Mouse (Mus musculus) lung, adult 2 months (tissue): ENCODE results near the gene Limk1. TPM values are rescaled to one million over a fixed set of nuclear protein-coding genes. Genes with fewer than 3 reads are reported as not detected.

ENCODE experiments used
- DNase-seq: peaks from one replicate; pipeline ENCODE4 v3.0.0; 2022
- H3K4me1 ChIP-seq: fragments of 200-500 bp; 2 replicates; pipeline ENCODE4 v1.6.1; 2011; ENCODE audit warnings: low read length; ENCODE audit not compliant: control insufficient read depth, insufficient read depth
- H3K4me3 ChIP-seq: fragments of 200-500 bp; replicated peaks from 2 replicates; pipeline ENCODE3; 2011; ENCODE audit warnings: low read depth, mild to moderate bottlenecking, control low read depth, low read length; ENCODE audit errors: extremely low read depth
- CTCF ChIP-seq: fragments of 200-500 bp; IDR thresholded peaks from 2 replicates; pipeline ENCODE4 v1.5.1; 2011; ENCODE audit warnings: mild to moderate bottlenecking, low read length, control low read depth; ENCODE audit not compliant: insufficient read depth
- POLR2A ChIP-seq: fragments of 200-500 bp; IDR thresholded peaks from 2 replicates; pipeline ENCODE4 v1.6.1; 2011; ENCODE audit warnings: low read depth, mild to moderate bottlenecking, control low read depth, low read length, borderline replicate concordance; ENCODE audit errors: extremely low read depth
- WGBS: fragments of 180-500 bp; shearing (Covaris S2); methylation state at CpG from one replicate; pipeline ENCODE4 v1.1.7; 2018; 5-methylcytosine and 5-hydroxymethylcytosine counted together
- polyA plus RNA-seq: library from polyadenylated mRNA; depleted of rRNA; stranded (reverse); fragments of >200 nt; gene quantifications from 2 replicates; pipeline ENCODE4 v1.2.3, GENCODE M21; 2012

The Limk1 gene
- polyA plus RNA-seq, 1 experiment: 29.6 TPM

DNA sequence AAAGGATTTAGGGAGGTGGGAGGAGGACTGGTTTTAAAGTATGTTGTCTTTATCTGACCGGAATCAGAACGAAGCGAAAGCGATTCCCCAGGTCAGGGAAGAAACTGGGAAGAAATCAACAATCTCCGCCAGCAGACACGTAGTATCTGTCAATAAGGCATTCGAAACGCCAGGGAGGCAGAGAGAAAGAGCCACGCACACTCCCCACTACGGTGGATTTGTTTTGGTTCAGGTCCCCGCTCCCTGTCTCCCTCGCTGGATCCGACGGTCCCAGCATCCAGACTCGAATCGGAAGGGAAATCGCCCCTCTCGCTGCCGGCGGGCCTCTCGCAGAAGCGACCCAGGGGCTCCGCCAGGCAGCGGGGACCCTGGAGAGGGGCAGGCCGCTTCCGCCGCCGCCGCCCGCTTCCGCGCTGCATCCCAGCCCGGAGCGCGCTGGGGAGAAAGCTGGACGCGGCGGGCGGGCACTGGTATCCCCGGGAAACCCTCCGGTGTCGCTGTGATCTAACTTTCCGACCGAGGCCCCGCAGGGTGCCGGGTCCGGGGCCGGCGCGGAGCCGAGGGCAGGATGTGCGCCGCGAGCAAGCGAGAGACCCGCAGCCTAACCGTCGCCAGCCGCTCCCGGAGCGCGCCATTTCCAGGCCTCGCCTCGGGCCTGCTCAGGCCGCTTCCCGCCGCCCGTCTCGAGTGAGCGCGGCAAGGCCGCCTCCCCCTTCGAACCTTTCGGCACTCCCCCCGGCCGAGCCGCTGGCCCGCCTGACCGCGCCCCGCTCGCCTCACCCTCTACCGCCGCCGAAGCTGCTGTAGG lies 49.7 kb downstream of the Limk1 start:
- peaks cover 29% of the 10 kb centered on the region for H3K4me1 ChIP-seq
- WGBS: under 1% methylated on average over 83 of the region's 85 CpGs
- peak overlapping the region; percentile 78 for H3K4me3 ChIP-seq
- peak; percentile 40 for DNase-seq
- no peak for TF ChIP-seq CTCF
- TF ChIP-seq POLR2A: peak; percentile 15; the same call in 1 of the 2 replicates

DNA sequence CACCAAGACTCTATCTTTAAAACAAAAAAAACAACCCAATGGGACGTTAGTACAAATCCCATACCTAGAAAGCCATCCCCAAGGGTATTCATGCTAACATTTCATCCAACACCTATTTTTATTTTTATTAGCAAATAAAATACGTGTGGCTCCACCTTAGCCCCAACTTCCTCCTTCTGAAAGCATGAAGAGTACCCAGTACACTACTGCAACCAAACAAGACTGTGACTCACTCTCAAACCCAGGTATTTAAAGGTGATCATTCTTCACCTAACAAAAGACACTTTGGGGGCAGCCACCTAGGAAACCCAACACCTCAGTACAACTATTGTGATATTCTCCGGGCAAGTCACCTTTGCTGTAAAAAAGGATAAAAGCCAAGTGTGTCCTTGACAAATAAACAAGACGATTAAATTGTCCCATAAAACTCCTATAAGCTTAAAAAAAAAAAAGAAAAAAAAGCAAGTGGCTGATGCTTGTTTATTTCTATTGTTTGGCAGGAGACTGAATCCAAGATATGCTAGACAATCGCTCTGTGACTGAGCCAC lies 50.5 kb downstream of the Limk1 start:
- peaks cover 30% of the 10 kb centered on the region for H3K4me1 ChIP-seq
- 5% methylated on average over 5 of the region's 5 CpGs for WGBS
- DNase-seq: no peak
- TF ChIP-seq POLR2A (no peak), CTCF (no peak)
- H3K4me3 ChIP-seq: peak overlapping the region; percentile 78

DNA sequence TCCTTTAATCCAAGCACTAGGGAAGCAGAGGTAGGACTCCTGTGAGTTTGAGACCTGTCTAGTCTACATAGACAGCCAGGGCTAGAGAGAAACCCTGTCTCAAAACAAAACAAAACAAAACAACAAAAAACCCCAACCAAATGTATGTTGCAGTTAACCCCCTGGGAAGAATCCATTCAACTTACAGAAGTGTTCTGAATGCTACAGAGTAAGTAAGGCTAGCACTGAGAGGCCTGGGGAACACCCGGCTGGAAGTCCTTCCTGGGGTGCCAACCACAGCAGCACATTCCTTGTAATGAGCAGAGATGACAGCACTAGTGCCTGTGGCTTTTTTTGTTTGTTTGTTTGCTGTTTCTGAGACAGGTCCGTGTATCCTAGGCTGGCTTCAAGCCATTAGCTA lies 55.6 kb downstream of the Limk1 start:
- 26% methylated on average over 2 of the region's 2 CpGs for WGBS
- H3K4me1 ChIP-seq: peaks cover 50% of the 10 kb centered on the region
- no peak overlapping the region for H3K4me3 ChIP-seq
- DNase-seq: no peak
- TF ChIP-seq CTCF (no peak), POLR2A (no peak)

DNA sequence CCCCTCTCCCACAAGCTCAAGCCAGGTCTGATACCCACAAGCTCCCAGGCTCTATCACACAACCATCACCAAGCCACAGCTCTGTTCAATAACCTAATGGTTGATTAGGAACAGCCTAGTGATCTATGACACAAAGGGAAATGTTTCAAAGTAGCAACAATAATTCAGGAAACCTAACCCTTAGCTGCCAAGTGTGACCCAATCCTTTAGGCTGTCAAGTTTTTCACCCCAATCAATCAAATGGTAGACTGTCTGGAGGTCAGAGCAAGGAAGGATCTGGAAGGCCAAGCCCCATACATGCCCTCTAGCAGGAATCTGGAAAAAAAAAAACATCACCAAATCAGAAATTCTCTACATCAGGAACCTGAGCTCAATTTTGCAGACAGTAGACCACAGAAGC lies 57.6 kb downstream of the Limk1 start:
- TF ChIP-seq CTCF: no peak
- TF ChIP-seq POLR2A: no peak
- H3K4me3 ChIP-seq: no peak overlapping the region
- peaks cover 44% of the 10 kb centered on the region for H3K4me1 ChIP-seq
- no peak for DNase-seq

DNA sequence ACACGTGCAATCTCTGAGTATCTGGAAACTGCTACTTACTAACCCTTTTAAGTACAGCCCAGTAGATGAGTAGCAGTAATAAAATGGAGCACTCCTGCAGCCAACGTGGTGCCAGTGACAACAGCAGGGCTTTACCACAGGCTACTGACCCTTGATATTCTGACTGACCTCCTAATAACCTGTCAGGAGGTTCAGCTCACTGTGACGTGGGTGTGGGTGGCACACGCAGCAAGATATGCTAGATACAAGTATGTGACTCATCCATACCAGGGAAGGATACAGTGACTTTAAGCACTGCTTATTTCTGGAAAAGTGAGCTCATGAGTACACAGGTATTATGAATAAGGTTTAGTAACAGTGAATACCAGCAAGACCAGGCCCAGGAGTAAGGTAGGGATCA lies 58.9 kb downstream of the Limk1 start:
- H3K4me3 ChIP-seq: no peak overlapping the region
- peaks cover 36% of the 10 kb centered on the region for H3K4me1 ChIP-seq
- 41% methylated on average over 4 of the region's 4 CpGs for WGBS
- DNase-seq: no peak
- TF ChIP-seq CTCF (no peak), POLR2A (no peak)

DNA sequence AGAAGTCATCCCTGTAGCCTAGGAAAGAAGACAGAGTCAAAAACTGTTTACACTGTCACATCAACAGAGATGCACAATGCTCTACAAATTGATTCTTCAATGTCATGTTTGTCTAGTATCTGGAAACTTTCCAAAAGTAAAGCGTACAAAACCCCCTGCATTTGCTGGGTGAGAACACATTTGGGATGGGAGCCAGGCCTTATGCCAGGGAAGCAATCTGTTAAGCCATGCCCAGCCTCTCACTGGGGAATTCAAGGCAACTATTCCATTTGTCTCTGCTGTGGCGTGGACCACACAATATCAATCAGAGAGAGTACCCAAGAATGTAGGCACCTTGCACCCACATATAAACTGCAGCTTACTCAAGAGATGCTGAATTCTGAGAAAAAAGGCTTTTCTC lies 66.3 kb downstream of the Limk1 start:
- TF ChIP-seq POLR2A (no peak), CTCF (no peak)
- 47% methylated on average over 2 of the region's 2 CpGs for WGBS
- H3K4me3 ChIP-seq: no peak overlapping the region
- no peak for DNase-seq
- H3K4me1 ChIP-seq: 0 out of 2 replicates have a peak, but pooled peaks cover 3% of the 10 kb centered on the region

DNA sequence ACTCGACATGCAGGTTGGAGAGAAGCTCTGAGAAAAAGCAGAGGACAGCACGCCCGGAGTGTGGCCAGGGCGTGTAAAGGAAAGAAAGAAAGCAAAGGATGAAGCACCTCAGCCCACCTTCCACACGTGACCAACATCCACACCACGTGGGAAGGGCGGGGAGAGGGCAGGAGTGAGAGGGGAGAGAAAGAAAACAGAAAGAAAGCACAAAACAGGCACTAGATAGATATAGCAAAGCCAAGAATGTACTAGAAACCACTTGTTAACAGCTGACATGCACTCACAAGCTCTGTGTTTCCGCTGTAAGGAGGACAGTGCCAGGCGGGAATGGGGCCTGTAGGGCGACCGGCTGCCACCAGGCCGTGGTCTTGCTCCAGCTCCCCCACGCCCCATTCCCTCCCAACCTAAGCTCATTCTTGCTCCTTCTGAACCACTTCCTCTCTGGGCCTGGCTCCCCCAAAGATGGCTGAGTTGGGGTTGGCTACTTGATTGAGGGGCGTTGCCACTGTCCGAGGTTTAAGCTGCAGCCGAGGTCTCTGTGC lies 67.2 kb downstream of the Limk1 start:
- no peaks in the 10 kb centered on the region for H3K4me1 ChIP-seq
- no peak for DNase-seq
- no peak overlapping the region for H3K4me3 ChIP-seq
- 75% methylated on average over 16 of the region's 16 CpGs for WGBS
- TF ChIP-seq POLR2A (no peak), CTCF (no peak)

DNA sequence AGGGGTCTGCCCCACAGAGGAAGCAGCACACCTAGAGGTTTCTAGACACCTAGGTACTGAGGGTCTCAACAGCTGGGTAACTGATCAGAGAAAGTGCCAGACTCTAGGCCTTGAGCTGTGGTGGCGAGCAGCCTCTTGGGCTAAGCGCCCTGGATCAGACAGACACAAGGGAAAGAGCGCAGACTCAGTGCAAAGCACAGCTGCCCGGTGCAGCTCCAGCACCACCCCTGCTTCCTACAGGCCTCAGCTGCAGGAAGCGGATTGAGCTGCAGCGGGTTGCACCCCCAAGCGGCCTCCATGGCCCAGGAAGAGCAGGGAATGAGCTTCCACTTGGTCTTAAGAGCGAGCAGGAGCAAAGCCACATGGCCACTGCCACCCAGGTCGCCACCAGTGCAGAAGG lies 67.9 kb downstream of the Limk1 start:
- Histone ChIP-seq H3K4me1 (no peaks in the 10 kb centered on the region), H3K4me3 (no peak overlapping the region)
- WGBS: 84% methylated on average over 9 of the region's 9 CpGs
- no peak for DNase-seq
- TF ChIP-seq POLR2A (no peak), CTCF (no peak)

DNA sequence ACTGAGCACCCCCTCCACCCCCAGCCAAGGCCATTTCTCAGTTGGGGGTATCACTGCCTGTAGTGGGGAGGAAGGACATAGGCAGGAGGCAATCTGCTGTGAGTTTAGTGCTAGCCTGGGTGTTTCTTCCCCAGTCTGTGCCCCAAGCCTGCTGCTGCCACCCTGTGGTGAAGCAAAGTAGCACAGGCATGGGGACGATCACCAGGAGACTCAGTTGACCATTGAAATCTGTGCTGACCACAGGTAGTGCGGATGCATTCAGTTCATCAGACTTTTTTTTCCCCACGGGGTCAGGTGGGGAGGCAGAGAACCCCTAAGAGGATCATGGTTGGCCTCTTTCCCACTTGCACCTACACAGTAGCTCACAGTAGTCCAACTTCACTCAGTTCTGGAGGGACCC lies 71.3 kb downstream of the Limk1 start:
- DNase-seq: peak; percentile 74
- Histone ChIP-seq H3K4me1 (no peaks in the 10 kb centered on the region), H3K4me3 (no peak overlapping the region)
- TF ChIP-seq POLR2A: no peak
- TF ChIP-seq CTCF: peak; percentile 97
- WGBS: 46% methylated on average over 3 of the region's 3 CpGs

DNA sequence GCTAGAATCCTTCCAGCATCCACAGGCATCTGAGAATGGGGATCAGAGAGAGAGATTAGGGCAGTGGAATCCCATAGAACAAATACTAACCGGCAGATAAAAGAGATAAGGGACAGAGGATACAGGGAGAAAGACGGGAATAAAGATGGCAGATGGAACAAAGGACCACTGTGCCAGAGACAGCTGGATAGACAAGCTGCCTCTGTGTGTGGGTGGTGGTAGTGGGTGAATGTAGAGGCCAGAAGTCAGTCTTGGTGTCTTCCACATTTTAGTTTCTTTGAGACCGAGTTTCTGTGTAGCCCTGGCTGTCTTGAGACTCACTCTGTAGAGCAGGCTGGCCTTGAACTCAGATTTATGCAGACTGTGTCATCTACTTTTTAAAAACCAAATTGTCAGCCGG lies 72.6 kb downstream of the Limk1 start:
- no peaks in the 10 kb centered on the region for H3K4me1 ChIP-seq
- TF ChIP-seq CTCF: no peak
- TF ChIP-seq POLR2A: no peak
- 61% methylated on average over 4 of the region's 4 CpGs for WGBS
- H3K4me3 ChIP-seq: no peak overlapping the region
- DNase-seq: no peak

DNA sequence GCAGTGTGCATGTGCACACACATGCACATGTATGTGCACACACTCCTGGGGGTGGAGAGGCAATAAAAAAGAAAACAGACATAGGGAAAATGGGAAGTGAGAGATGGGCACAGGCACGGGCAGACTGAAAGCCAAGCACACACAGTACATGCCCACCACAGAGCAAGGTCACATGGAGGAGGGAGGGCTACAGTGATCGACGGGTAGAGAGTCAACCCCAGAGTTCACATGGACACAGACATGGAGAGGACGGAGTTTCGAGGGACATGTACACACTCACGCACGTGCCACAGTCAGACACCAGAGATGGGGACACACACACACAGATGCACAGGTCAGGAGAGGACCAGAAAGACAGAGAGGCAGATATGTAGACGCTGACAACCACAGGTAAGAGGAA lies 73.0 kb downstream of the Limk1 start:
- no peaks in the 10 kb centered on the region for H3K4me1 ChIP-seq
- H3K4me3 ChIP-seq: no peak overlapping the region
- TF ChIP-seq POLR2A (no peak), CTCF (no peak)
- WGBS: 67% methylated on average over 8 of the region's 8 CpGs
- no peak for DNase-seq
